In the genomic region with DNA sequence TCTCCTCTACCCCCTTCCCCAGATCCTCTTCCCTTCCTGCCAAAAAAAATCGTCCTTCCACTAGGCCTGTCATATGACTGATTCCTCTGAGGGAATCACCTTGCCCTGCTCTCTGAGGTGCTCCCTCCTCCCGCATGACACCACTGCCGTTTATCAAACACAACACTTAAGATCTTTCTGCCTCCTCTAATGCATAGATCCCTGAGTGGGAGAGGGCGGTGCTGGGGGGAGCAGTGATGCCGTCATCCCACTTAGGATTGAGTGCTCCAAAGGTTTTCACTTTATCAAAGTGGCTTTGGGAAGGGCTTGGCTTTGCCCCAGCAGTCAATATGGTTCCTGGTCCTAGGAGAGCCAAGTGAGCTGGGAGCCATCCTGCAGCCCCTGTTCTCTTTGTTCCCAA, we compare ENCODE assay signal across 16 mouse cellular contexts.
"Had no signal": no experiment of that assay in that cellular context is flagged by ENCODE, and none has a peak within 500 bp of the region (broad histone marks: within the 10 kb centered on the region; RNA-seq: fewer than 3 reads in every experiment).

No protein-coding gene starts in this region.

- H3K9ac ChIP-seq: limb, embryonic 13.5 days; liver, embryonic 14.5 days; midbrain, embryonic 12.5 days; neural tube, embryonic 13.5 days had no signal

- H3K27ac ChIP-seq: kidney, postnatal 0 days; limb, embryonic 13.5 days; liver, embryonic 14.5 days; midbrain, embryonic 12.5 days; neural tube, embryonic 13.5 days had no signal

- H3K4me1 ChIP-seq: midbrain, embryonic 12.5 days had no signal

- H3K9me3 ChIP-seq: limb, embryonic 13.5 days; megakaryocyte, embryonic 14.5 days; midbrain, embryonic 12.5 days; neural tube, embryonic 13.5 days had no signal

- ATAC-seq: midbrain, embryonic 16.5 days had no signal

- DNase-seq: kidney, postnatal 36 days; layer of hippocampus, adult 9-11 months; left cerebral cortex, postnatal 4 days; lung, adult 18-20 months; retina, postnatal 1 day; right cerebral cortex, postnatal 4 days; spleen, adult 18-20 months; thymus, adult 18-20 months; thymus, postnatal 14 days had no signal

- H3K4me3 ChIP-seq: limb, embryonic 13.5 days; megakaryocyte, embryonic 14.5 days; midbrain, embryonic 12.5 days; neural tube, embryonic 13.5 days had no signal

- H3K27me3 ChIP-seq: limb, embryonic 13.5 days; megakaryocyte, embryonic 14.5 days; midbrain, embryonic 12.5 days; neural tube, embryonic 13.5 days had no signal
